Mouse (Mus musculus) heart, adult 18-20 months (tissue): ENCODE measurements around the gene Olfr878. TPM values are rescaled to one million over a fixed set of nuclear protein-coding genes. Genes with fewer than 3 reads are reported as not detected.
A peak's percentile ranks its signal among the peaks of the same experiment; 100 is the strongest.

Source experiments
- DNase-seq, 2 experiments: peaks; one replicate each; pipeline ENCODE4 v3.0.0; 2021 to 2022; ENCODE audit warnings: mixed read lengths in 1 of 2
- long read RNA-seq, 2 experiments: library from polyadenylated mRNA; stranded (forward); transcript quantifications; one replicate each; pipeline ENCODE4 v2.0.0; 2021
- total RNA-seq, 2 experiments: library from RNA; stranded (reverse); gene quantifications; 2 replicates each; pipeline ENCODE4 v1.2.3; 2021

Olfr878 gene
- total RNA-seq = not detected
- long read RNA-seq, experiment 1 = 0 reads
- long read RNA-seq, experiment 2 = 0 reads

DNA sequence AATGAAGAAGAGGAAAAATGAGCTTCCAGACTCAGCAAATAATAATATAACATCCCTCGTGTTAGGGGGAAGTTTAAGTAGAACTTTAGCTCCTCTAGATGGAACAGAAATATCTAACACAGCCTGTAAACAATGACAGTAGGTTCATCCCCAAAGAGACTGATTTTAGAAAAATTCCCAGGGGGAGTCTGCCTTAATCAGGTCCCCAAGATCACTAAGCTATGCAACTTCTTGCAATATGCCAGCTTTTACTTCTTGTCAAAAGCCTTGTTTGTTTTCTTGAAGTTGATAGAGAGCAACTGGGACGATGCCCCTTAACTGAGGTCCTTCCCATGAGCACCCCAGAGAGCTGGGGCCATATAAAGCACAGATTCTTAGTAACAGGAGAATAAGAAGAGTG, at the start of gene Olfr878:
TSS of gene Olfr878 (plus strand) at position 301 of the 400 bp plus-strand sequence.
- no peak for DNase-seq

DNA sequence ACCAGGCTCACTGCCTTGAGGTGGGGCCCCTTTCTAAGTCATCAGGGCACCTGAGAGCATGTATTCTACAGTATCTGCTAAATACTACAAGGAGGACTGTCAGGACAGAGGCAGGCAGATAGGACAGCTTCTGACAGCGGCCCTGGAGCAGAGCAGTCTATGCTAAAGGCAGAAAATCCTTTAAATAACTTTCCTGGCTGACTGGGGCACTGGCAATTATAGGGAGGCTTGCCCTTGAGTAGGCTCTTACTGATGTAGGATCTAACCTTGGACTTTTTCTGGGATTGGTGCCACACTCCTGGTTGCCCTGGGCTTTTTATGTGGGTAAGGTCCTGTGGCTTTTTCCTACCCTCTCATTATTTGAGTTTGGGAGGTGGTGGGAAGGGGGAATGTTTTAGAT, 47.4 kb upstream of the Olfr878 start:
- no peak for DNase-seq

DNA sequence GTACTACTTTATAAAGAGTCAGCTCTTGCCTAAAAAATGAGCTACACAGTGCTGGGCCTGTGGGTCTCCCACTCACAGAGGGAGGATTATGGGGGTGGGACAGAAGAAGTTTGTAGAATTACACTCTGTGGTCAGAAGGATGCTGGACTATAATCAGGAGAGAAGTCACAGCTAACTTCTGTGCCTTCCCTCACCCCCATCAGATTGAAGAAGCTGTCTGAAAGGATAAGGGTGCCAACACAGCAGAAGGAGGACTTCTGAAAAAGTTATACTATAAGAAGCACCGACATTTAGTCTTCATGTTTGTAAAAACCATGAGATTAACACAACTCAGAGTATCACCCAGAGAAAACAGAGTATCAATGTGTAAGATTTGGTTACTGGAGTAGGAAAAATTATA, 46.5 kb upstream of the Olfr878 start:
- DNase-seq = no peak

DNA sequence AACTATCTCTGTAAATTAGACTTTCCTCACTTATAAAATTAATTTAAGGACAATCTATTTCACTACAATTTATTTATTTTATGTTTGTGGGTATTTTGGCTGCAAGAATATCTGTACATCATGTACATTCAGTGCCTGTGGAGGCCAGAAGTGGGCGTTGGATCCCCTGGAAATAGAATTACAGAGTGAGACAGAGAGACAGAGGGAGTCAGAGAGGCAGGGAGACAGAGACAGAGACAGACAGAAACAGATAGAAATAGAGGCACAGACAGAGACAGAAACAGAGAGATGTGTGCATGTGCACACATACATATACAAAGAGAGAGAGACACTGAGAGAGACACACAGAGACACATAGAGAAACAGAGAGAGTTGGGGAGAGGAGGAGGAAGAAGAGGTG, 46.1 kb upstream of the Olfr878 start:
- DNase-seq = no peak

DNA sequence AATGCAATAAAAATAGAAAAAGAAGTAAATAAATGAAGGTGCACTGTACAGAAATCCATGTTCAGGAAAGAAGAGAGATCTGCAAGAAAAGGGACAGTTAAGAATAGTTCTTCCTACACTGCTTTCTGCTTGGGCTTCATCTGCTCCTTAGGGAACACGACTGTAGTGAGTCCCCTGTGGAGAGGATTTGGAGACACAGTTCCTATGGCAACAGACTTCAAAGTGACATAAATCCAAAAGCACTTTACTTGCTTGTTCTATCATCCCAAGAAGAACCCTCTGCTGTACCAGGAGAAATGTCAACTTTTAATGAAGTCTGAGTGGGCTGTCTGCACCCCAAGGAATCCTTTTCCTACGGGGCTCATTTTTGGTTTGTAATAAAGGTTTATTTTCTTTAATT, 26.7 kb upstream of the Olfr878 start:
- DNase-seq = no peak

DNA sequence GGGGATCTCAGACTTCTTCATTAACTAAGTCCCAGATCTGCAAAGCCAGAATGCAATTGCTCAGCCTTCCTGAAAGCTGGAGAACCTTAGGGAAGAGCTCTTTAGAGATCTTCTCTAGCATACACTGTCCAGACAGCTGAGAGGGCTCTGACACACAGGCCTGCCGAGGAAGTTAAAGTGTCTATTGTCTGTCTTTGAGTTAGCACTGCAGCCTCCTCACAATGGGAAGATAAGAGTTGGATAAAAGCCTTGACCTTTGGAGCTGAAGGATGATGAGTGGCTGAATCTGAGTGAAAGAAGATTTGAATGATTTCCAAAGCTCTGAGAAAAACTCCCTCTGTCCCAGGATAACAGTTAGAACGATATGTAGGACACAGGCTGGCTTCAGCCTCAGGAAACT, 21.0 kb upstream of the Olfr878 start, which contains the start of gene Olfr145:
TSS of gene Olfr145 (plus strand) at position 64 of the 400 bp plus-strand sequence.
- DNase-seq = no peak

DNA sequence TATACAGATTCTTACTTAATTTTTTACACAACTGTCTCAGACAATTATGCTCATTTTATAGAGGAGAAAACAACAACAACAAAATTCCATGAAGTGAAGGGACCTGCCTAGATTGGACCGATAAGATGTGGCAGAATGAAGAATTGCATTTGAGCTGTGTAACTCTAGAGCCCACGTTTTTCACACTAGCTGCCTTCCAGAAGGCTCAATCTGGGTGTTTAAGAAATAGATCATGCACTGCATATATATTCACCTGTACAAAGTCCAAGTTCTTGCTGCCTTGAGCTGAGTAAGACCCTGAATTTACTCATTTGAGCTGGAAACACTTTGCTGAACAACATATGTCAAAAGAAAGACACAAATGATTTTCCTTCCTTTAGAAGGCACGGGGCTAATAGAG, 12.1 kb upstream of the Olfr878 start:
- DNase-seq = no peak

DNA sequence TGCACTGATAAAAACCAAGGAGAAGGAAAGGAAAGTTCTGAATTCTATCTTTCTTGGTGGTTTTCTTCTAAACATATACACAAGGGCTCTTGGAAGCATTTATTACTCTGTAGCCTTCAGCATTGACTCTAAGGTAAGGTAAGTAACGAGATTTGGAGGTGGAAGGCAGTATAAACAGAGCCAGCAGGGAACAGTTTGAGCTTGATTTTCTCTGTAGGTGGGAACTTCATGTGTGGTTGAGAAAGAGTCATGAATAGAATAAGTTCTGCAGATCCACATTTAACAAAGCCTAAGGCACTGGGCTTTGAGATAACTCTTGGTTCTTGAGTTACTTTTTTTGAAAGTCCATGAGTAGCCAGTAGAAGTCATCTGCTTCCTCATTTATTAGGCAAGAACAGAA, 378 bp downstream of the Olfr878 start:
- DNase-seq = no peak

DNA sequence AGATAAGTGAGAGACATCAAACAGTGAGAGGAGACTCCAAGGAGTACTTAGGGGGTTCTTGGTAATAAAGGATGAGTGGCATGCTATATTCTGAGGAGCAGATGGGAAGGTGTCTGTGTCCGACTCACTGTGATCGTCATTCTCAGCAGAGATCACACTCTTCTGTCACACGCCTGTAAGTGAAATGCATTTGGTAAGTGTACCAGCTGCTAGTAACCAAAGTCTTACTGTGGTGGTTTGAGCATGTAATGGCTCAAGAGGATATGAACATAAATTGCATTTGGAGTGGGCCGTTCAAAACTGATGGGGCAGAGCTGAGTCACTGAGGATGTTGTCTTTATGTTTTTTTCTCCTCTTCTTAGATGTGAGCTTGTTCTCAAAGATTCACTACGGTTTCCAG, 6.6 kb downstream of the Olfr878 start:
- no peak for DNase-seq

DNA sequence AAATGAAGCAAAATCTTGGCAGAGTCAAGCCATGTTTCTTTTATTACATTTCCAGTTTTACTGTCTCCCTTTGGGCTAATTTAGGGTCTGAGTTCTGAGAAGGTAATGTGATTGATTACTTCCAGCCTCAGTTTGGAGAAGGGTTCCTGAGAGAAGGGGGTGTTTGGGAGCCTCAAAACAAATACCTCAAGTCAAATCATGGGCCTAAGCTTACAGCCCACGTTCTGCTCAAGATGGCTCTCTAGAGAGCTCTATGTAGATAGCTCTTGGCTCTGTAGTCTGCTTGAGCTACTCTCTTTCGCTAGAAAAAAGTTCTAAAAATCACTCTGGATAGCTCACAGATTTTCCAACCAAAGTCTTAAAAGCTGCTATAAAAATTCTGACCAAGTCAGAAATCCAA, 7.8 kb downstream of the Olfr878 start:
- no peak for DNase-seq

DNA sequence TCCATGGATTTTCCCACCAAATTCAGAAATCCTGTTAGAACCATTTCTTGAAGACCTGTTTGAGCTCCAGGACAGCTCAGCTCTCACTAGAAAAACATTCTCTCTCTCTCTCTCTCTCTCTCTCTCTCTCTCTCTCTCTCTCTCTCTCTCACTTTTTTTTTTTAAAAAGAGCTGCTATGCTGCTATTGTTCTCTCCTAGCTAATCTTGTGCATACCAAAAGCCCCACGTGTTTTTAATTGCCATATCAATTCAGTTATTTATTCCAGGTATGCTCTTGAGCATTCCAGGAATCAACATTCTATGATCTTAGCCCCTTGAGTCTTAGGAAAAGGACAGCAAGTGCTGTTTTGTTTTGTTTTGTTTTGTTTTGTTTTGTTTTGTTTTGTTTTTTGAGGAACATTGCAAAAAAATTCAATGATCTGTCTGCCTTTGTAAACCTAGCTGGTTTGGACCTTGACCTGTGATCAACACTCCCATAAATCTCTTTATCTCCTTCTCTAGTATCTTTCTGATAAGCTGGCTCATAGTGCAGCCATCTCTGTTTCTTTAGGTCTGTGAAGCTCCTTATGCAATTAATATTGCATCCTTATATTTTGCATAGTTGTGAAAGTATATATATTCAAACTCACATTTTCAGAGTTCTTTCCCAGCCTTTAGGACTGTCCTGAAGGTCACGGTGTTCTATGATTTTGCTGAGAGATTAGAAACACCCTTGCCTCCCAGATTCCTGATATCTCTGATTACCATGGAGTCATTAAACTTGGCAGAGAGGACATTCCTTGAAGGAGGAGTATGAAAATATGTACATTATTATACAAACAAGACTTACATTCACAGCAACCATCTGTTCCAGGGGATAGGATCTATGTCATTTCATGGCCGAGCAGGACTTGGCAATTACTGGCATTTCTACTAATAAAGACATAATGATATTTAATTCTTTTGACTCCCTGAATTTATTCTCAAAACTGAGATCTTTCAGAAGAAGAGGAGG, 8.7 kb downstream of the Olfr878 start:
- no peak for DNase-seq

DNA sequence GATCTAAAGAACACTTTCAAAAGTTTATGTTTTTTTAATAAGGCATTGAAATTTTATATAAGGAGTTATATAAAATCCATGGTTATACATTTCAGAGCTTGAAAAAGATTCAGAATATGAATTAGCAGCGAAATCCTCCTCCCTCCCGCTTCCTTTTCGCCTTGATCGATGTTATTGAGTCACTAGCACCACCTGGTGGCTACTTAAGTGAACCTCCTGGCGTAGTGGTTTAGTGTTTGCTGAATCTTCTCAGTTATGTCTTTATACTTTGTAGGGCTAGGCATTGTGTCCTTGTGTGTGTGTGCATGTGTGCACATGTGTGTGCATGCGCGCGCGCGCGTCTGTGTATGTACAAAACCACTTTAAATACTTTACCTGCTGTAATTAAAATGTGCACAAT, 14.9 kb downstream of the Olfr878 start:
- peak; percentile 10 to 57 for DNase-seq

DNA sequence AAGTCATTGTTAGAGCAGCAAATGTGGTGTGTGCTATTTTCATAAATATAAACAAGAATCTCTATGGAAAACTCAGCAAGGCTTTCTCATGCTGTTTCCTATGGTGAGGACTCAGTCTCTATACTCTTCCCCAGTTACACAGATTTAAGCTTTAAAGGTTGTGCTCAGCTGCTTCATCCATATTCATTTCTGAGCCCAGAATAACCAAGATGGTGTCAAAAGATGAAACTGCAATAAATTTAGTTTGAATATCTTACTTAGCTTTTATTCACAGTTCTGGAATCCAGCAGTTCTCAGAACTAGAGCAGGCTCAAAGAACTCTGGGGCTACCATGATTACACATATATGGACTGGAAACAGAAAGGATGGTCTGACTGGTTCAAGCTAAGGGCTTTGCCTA, 16.5 kb downstream of the Olfr878 start:
- DNase-seq = no peak

DNA sequence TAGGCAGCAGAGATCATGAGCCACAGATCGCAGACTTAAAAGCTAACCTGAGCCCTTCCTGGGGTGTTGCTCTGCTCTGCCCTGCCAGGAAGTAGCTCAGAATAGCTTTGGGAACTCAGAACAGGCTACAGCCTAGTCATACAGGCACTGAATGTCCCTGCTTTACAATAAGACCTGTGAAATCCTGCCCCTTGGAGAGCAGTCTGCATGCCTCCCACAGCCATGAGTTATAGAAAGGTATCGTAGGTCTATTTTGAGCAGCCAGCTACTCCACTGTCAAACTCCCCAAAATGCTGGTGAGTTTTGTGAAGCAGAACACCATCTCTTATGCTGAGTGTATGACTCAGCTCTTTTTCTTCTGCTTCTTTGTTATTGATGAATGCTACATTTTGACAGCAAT, 23.5 kb downstream of the Olfr878 start:
- DNase-seq = no peak

Other genes starting within 250 kb of the Olfr878 start
- not detected for gene Panx3, start 248.6 kb upstream of the Olfr878 start, total RNA-seq
- not detected for gene Olfr160, start 201.6 kb upstream of the Olfr878 start, total RNA-seq
- not detected for gene Olfr874, start 172.7 kb upstream of the Olfr878 start, total RNA-seq
- gene Olfr875, start 146.0 kb upstream of the Olfr878 start, total RNA-seq = not detected
- not detected for gene Olfr876, start 114.8 kb upstream of the Olfr878 start, total RNA-seq
- not detected for gene Olfr877, start 63.6 kb upstream of the Olfr878 start, total RNA-seq
- not detected for gene Olfr145, start 21.1 kb upstream of the Olfr878 start, total RNA-seq
- gene Olfr881, start 74.0 kb downstream of the Olfr878 start, total RNA-seq = not detected
- not detected for gene Olfr883, start 108.0 kb downstream of the Olfr878 start, total RNA-seq
- gene Olfr884, start 128.7 kb downstream of the Olfr878 start, total RNA-seq = not detected
- not detected for gene Olfr885, start 143.5 kb downstream of the Olfr878 start, total RNA-seq
- gene Olfr887, start 166.2 kb downstream of the Olfr878 start, total RNA-seq = not detected
- not detected for gene Olfr888, start 190.3 kb downstream of the Olfr878 start, total RNA-seq
- gene Olfr889, start 197.4 kb downstream of the Olfr878 start, total RNA-seq = not detected
- gene Olfr890, start 224.7 kb downstream of the Olfr878 start, total RNA-seq = not detected